Mouse (Mus musculus): ENCODE data around the gene Rnf213.

- TF ChIP-seq CTCF (IDR thresholded peaks at IDR 0.05; ENCODE audit: insufficient read depth, low read depth, low read length) (no peak), POLR2A (IDR thresholded peaks at IDR 0.05; ENCODE audit: insufficient read depth, low read depth, low read length) (no peak)
These were observed 14.3 kb upstream of the Rnf213 start for GRCm38 (mm10) chr11:119378551-119378950.
